Mouse (Mus musculus) midbrain, embryonic 11.5 days (tissue): Measurements from ENCODE around the gene Trub2. TPM values are rescaled to one million over a fixed set of nuclear protein-coding genes. Genes with fewer than 3 reads are reported as not detected.
"Not testable (repeated sequence)": the region's sequence is repeated elsewhere in the genome, so short reads cannot be mapped to it uniquely, and the experiment has no call there.

ENCODE experiments used
- ATAC-seq: fragments of 200-750 bp; cut with Nextera tagmentation; 2 replicates; pipeline ENCODE4 v1.8.0; 2017; ENCODE audit warnings: moderate TSS enrichment, moderate library complexity; ENCODE audit not compliant: low FRiP score
- DNase-seq: peaks from one replicate; pipeline ENCODE4 v3.0.0; 2015; ENCODE audit warnings: low spot score; ENCODE audit errors: missing footprints
- H3K27ac ChIP-seq: fragments of 300-500 bp; sonication (generic); 2 replicates; pipeline ENCODE4 v1.5.1; 2014; ENCODE audit warnings: low read depth, low read length
- H3K27me3 ChIP-seq: fragments of 300-500 bp; sonication (generic); 2 replicates; pipeline ENCODE4 v1.6.1; 2014; ENCODE audit warnings: mild to moderate bottlenecking, low read length, moderate library complexity, mixed read lengths; ENCODE audit not compliant: control insufficient read depth, insufficient read depth
- H3K36me3 ChIP-seq: fragments of 300-500 bp; sonication (generic); 2 replicates; pipeline ENCODE4 v1.6.1; 2014; ENCODE audit warnings: mild to moderate bottlenecking, low read length, moderate library complexity, mixed read lengths; ENCODE audit not compliant: control insufficient read depth, insufficient read depth
- H3K4me1 ChIP-seq: fragments of 300-500 bp; sonication (generic); 2 replicates; pipeline ENCODE4 v1.6.1; 2014; ENCODE audit warnings: low read length; ENCODE audit not compliant: control insufficient read depth, insufficient read depth
- H3K4me2 ChIP-seq: fragments of 300-500 bp; sonication (generic); 2 replicates; pipeline ENCODE4 v1.6.1; 2014; ENCODE audit warnings: mild to moderate bottlenecking, moderate library complexity
- H3K4me3 ChIP-seq: fragments of 300-500 bp; sonication (generic); 2 replicates; pipeline ENCODE4 v1.5.1; 2014; ENCODE audit warnings: low read depth, low read length
- H3K9ac ChIP-seq: fragments of 300-500 bp; sonication (generic); 2 replicates; pipeline ENCODE4 v1.6.1; 2014; ENCODE audit warnings: low read length
- H3K9me3 ChIP-seq: fragments of 300-500 bp; sonication (generic); 2 replicates; pipeline ENCODE4 v1.6.1; 2016; ENCODE audit warnings: low read length; ENCODE audit not compliant: control insufficient read depth
- WGBS: fragments of 180-500 bp; shearing (Covaris S2); extraction: QIAGEN DNeasy Blood & Tissue Kit; methylation state at CpG from one replicate; pipeline ENCODE4 v1.1.7; 2014; 5-methylcytosine and 5-hydroxymethylcytosine counted together
- polyA plus RNA-seq: library from polyadenylated mRNA; unstranded; fragments of >200 nt; fragmentation: Nextera tagmentation; extraction: Ambion mirVana; gene quantifications from 2 replicates; pipeline ENCODE4 v1.2.1, GENCODE M21; 2014

Trub2 gene
- polyA plus RNA-seq, 1 experiment from 2014 or later, result 29.1 TPM

GRCm38 (mm10) chr2:29787104-29787917 is 991 bp downstream of the Trub2 start, which contains the start of gene Coq4:
TSS of gene Coq4 (plus strand) at chr2:29787493.
- peak within 1 kb of the TSS; percentile 73 for H3K9ac ChIP-seq
- H3K36me3 ChIP-seq, result peaks cover 19% of the 10 kb centered on the region
- WGBS, result 1% methylated on average over 31 of the region's 31 CpGs
- peaks cover 11% of the 10 kb centered on the region for H3K4me1 ChIP-seq
- no peaks in the 10 kb centered on the region for H3K27me3 ChIP-seq
- ATAC-seq (peak; percentile 88), DNase-seq (peak; percentile 99)
- no peaks in the 10 kb centered on the region for H3K9me3 ChIP-seq
- H3K4me2 ChIP-seq, result peak within 1 kb of the TSS; percentile 66
- H3K27ac ChIP-seq, result no peak within 1 kb of the TSS
- peak within 1 kb of the TSS; percentile 53 for H3K4me3 ChIP-seq

- DNase-seq (no peak), ATAC-seq (no peak)
- no peaks in the 10 kb centered on the region for H3K27me3 ChIP-seq
- H3K9me3 ChIP-seq, result peaks cover 5% of the 10 kb centered on the region; the same call in 1 of the 2 replicates
- peaks cover 39% of the 10 kb centered on the region for H3K36me3 ChIP-seq
- H3K9ac ChIP-seq, result no peak overlapping the region
- peaks cover 11% of the 10 kb centered on the region for H3K4me1 ChIP-seq
- no peak overlapping the region for H3K4me3 ChIP-seq
- H3K4me2 ChIP-seq, result no peak overlapping the region
- no peak overlapping the region for H3K27ac ChIP-seq
- 81% methylated on average over 4 of the region's 4 CpGs for WGBS
These were observed 4.0 kb downstream of the Trub2 start for GRCm38 (mm10) chr2:29784290-29784689.

GRCm38 (mm10) chr2:29781256-29781655 is 7.0 kb downstream of the Trub2 start:
- H3K36me3 ChIP-seq, result peaks cover 57% of the 10 kb centered on the region
- not testable (repeated sequence) for H3K4me3 ChIP-seq, H3K4me1 ChIP-seq, H3K9me3 ChIP-seq, DNase-seq, ATAC-seq, H3K27me3 ChIP-seq, H3K4me2 ChIP-seq, H3K27ac ChIP-seq, H3K9ac ChIP-seq
- WGBS, result 92% methylated on average over 2 of the region's 2 CpGs

- no peak overlapping the region for H3K4me3 ChIP-seq
- WGBS, result 94% methylated on average over 4 of the region's 4 CpGs
- no peaks in the 10 kb centered on the region for H3K9me3 ChIP-seq
- ATAC-seq, result no peak
- no peak overlapping the region for H3K9ac ChIP-seq
- H3K4me2 ChIP-seq, result no peak overlapping the region
- peaks cover 10% of the 10 kb centered on the region for H3K36me3 ChIP-seq
- DNase-seq, result no peak
- no peak overlapping the region for H3K27ac ChIP-seq
- H3K27me3 ChIP-seq, result no peaks in the 10 kb centered on the region
- no peaks in the 10 kb centered on the region for H3K4me1 ChIP-seq
These were observed 15.0 kb downstream of the Trub2 start for GRCm38 (mm10) chr2:29773323-29773722.

- Histone ChIP-seq H3K4me1 (no peaks in the 10 kb centered on the region), H3K4me2 (no peak overlapping the region), H3K4me3 (no peak overlapping the region), H3K9ac (no peak overlapping the region), H3K36me3 (no peaks in the 10 kb centered on the region; the same call in 1 of the 2 replicates), H3K27me3 (no peaks in the 10 kb centered on the region), H3K9me3 (no peaks in the 10 kb centered on the region), H3K27ac (no peak overlapping the region)
- 89% methylated on average over 8 of the region's 8 CpGs for WGBS
- no peak for DNase-seq
- no peak for ATAC-seq
These were observed 16.5 kb downstream of the Trub2 start for GRCm38 (mm10) chr2:29771611-29772461.

GRCm38 (mm10) chr2:29770162-29770561 is 18.1 kb downstream of the Trub2 start:
- H3K36me3 ChIP-seq, result no peaks in the 10 kb centered on the region; the same call in 1 of the 2 replicates
- H3K9me3 ChIP-seq, result no peaks in the 10 kb centered on the region
- DNase-seq (no peak), ATAC-seq (no peak)
- no peaks in the 10 kb centered on the region for H3K4me1 ChIP-seq
- no peaks in the 10 kb centered on the region for H3K27me3 ChIP-seq
- H3K4me2 ChIP-seq, result no peak overlapping the region
- no peak overlapping the region for H3K4me3 ChIP-seq
- no peak overlapping the region for H3K9ac ChIP-seq
- H3K27ac ChIP-seq, result no peak overlapping the region

- H3K9me3 ChIP-seq, result no peaks in the 10 kb centered on the region
- no peak overlapping the region for H3K27ac ChIP-seq
- H3K4me1 ChIP-seq, result no peaks in the 10 kb centered on the region
- no peaks in the 10 kb centered on the region; the same call in 1 of the 2 replicates for H3K36me3 ChIP-seq
- H3K9ac ChIP-seq, result no peak overlapping the region
- WGBS, result 67% methylated on average over 9 of the region's 9 CpGs
- no peak for DNase-seq
- no peak overlapping the region for H3K4me2 ChIP-seq
- ATAC-seq, result no peak
- no peak overlapping the region for H3K4me3 ChIP-seq
- H3K27me3 ChIP-seq, result no peaks in the 10 kb centered on the region
These were observed 19.4 kb downstream of the Trub2 start for GRCm38 (mm10) chr2:29768901-29769300.

GRCm38 (mm10) chr2:29767976-29768709 is 20.2 kb downstream of the Trub2 start:
- DNase-seq (no peak), ATAC-seq (no peak)
- H3K36me3 ChIP-seq, result no peaks in the 10 kb centered on the region; the same call in 1 of the 2 replicates
- H3K4me1 ChIP-seq, result no peaks in the 10 kb centered on the region
- no peak overlapping the region for H3K9ac ChIP-seq
- H3K27ac ChIP-seq, result no peak overlapping the region
- H3K27me3 ChIP-seq, result no peaks in the 10 kb centered on the region
- WGBS, result 75% methylated on average over 11 of the region's 11 CpGs
- no peaks in the 10 kb centered on the region for H3K9me3 ChIP-seq
- no peak overlapping the region for H3K4me3 ChIP-seq
- no peak overlapping the region for H3K4me2 ChIP-seq
